Mouse (Mus musculus) MN1 (cell line): ENCODE data around the gene Fhl1.

Experiments used
- DNase-seq: peaks from one replicate; pipeline ENCODE4 v3.0.0-alpha.2; 2016; ENCODE audit warnings: low spot score

Gene Fhl1

GRCm38 (mm10) chrX:56731306-56732201 lies at the start of gene Fhl1:
Gene Fhl1, plus strand, starts transcription at chrX:56731787.
- DNase-seq, result no peak

DNA sequence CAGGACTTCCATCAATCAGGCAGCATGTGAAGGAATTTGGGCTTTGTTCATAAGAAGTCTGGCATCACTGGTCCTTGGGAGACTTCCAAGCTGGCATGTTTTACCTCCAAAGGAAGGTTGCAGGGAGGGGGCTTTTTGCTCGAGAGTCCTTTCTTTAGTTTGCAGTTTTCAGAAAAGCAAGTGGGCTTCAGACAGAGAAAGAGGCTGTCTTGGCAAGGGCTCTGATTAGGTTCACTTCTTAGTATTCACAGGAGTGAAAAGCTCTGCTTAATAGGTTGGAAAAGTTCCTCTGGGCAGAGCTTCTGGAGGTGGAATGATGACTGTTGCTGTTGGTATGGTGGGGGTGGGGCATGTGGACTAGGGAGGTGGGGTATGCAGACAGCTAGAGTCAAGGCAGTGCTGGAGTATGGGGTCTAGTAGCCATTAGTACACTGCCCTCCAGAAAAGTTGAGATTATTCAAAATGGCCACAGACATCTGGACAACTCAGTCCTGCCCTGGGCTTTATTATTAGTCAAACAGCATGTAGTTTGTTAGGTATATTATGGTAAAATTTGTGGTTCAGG lies 49.3 kb upstream of the Fhl1 start:
- no peak for DNase-seq

DNA sequence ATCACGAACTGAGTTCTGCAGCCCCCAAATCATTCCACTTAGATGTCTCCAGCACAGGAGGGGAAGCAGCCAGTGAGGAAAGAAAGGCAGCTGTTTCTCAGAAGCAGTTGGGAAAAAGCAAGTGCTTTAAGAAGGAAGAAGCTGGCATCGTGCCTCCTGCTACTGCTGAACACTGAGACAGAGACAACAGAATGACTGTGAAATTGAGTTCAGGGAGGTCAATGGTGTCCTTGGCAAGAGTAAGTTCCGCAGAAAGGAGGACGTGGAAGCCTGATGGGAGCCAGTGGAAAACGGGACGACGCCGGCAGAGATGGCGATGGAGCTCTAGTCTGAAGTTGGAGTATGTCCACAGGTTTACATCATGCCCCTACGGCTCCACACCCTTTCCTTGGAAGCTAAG lies 48.1 kb upstream of the Fhl1 start:
- DNase-seq, result no peak

DNA sequence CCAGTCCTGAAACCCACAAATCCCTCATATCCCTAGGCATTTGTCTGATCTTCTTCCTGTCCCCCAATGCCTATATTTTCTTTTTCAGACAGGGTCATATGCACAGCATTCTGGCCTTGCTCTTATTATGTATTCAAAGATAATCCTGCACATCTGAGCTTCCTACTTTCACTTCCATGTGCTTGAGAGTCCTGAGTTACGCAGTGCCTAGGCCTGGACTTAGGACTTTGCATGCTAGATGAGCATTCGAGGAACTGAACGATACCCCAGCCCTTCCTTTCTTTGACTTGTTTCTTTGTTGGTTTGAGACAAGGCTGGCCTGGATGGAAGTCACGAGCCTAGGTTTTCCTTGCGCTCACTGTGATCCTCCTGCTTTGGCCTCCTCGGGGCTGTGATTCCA lies 39.0 kb upstream of the Fhl1 start:
- no peak for DNase-seq

DNA sequence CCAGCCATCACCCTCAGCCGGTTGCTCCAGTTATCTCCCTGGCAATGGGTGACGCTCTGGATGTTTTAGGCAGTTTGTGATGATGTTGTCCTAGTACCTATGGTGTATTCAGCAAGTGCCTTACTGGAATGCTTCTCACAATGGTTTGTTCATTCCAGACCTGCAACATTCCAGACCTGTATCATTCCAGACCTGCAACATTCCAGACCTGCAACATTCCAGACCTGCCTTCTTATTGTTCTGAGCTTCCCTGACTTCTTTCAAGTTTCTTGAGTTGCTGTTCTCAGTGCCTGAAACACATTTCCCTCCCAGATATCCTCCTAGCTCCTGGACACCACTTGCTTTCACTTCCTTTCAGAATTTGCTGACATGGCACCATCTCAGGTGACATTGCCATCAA lies 37.0 kb upstream of the Fhl1 start:
- no peak for DNase-seq

DNA sequence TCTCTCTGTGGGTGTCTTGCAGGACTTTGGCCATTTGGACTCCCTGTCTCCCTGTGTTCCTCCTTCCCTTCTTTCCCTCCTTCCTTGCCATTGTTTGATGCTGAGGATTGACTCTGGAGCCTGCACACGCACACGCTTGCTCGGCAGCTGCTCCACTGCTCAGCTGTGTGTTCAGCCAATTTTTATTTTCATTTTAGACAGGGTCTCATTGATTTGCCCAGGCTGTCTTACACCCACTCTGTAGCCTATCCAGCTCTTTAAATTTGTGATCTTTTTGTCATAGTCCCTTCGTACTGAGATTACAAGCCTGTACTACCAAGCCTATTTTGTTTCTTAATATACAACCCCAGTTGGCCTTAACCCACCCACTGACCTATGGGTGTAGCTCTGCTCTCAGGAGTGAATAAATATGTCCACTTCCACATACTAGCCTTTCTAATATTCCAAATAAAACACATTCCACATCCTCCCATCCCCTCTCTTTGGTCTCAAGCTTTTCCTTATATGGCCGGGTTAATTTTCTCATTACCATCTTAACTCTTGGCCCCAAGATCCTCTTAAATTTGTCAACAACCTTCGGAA lies 34.3 kb upstream of the Fhl1 start:
- DNase-seq, result no peak

DNA sequence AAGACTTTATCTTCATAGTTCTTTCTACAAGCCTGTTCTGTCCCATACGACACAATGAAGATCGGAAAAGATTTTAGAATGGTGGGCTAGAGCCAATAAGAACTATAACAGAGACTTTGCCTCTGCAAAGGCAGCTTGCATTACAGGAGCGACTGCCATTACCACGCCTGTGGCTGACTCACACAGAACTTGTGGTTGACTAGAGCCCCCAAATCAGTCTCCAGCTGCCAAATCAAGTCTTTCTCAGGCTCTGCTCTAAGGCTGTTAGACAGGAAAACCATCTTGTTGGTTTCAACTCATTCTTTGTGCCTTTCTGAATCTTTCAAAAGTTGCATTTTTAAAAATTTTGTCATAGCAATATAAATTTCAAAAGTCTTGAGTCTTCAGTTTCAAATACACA lies 33.7 kb upstream of the Fhl1 start:
- DNase-seq, result no peak

DNA sequence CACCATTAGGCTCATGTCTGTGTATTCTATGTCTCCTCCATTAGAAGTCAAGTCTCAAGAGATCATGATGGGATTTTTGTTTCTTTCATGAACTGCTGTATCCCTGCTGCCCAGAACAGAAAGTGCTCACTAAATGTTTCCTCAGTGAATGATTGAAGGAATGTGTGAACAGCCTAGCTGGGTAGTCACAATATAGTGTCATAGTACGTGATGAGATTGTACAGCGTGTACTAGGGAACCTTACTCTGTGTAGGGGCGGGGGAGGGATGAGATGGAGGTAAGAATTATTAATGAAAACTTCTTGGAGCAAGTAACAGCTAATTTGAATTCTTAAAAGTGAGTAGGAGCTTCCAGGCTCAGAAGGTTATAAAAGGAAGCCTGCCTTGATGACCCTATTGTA lies 30.3 kb upstream of the Fhl1 start:
- no peak for DNase-seq

GRCm38 (mm10) chrX:56703965-56704562 lies 27.5 kb upstream of the Fhl1 start:
- DNase-seq, result no peak

GRCm38 (mm10) chrX:56708592-56709370 lies 22.8 kb upstream of the Fhl1 start:
- DNase-seq, result no peak

DNA sequence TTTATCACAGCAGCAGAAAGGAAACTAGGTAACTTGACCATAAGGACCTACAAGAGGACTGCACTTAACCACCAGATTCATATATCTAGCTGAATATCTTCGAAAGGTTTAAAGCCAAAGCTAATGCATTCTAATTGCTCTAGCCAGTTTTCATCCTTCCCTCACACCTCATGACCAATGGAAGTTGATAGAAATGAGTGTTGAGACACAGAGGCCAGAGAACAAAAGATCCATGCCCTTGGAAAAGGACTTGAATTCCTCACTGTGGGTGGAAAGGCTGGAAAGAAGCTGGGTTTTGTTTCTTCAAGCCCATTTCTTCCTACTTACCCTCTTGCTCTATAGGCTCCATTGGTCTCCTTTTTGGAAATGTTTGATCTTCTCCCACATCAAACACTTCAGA lies 21.1 kb upstream of the Fhl1 start:
- no peak for DNase-seq

DNA sequence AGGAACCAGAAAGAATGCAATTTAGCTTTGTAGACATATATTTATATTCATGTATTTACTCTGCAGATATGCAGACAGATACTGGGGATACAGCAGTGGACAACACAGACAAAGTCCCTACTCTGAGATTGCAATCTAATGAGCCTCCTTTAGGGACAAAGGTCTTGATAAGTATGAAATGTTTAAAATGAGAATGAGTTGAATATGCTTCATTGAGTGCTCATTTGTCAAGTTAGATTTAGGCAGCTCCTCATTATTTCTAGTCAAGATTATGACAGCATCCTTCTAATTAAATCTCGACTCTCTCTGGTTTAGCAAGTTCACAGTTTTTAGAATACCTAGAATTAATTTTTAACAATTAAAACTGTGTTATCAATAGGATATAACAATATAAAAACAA lies 18.9 kb upstream of the Fhl1 start:
- DNase-seq, result no peak

DNA sequence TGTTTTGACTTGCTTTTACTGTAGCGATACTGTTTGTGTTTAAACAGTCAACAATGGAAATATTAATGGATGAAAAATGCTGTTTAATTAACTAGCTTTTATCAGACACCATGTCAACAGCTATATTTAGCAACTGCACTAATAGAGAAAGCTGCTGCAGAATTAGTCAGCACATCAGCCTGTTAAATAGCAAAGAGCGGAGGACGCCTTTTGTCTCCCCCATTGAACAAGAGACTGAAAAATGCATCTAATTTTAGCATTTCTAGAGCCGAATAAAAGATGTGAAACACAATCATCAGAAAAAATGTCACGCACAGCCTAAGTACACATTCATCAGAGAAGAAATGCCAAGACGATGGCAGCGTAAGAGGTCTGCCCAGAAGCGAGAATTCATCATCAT lies 9.0 kb upstream of the Fhl1 start:
- no peak for DNase-seq

DNA sequence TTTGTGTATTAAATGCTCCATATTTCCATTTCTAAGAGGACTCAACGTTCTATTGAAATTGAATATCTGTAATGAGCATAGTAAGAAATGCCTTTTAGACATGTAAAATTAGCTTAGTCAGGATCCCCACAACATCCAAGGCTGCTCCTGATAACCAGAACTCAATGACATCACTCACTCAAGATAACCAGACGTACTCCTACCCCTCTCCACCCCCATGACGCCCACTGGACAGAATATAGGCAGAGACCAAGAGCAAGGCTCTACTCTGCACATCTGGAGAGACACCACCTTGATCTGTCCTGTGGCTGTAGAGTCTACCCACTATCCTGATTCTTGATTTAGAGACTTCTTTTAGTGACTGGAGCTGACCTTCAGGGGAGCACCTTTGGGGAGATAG lies 3.1 kb upstream of the Fhl1 start:
- DNase-seq, result no peak

- no peak for DNase-seq
These were observed 720 bp upstream of the Fhl1 start for GRCm38 (mm10) chrX:56730828-56731305.

- DNase-seq, result no peak
These were observed 814 bp downstream of the Fhl1 start for GRCm38 (mm10) chrX:56732401-56732800.

DNA sequence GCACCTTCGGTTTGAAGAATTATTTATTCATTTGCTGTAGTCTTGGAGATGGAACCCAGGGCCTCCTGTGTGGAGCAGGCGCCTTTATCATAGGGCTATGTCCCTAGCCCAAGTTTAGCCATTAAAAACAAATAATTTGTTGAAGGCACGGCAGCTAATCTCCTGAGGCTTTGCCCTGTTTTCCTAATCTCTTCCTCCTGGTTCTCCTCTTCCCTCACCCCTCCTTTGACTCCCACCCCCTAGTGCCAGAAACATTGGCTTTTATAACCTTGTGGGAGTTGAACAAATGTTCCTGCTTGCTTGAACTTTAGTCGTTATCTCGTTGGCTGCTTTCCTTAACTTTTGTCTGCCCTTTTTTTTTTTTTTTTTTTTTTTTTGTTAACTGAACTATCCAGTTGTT lies 2.8 kb downstream of the Fhl1 start:
- no peak for DNase-seq

DNA sequence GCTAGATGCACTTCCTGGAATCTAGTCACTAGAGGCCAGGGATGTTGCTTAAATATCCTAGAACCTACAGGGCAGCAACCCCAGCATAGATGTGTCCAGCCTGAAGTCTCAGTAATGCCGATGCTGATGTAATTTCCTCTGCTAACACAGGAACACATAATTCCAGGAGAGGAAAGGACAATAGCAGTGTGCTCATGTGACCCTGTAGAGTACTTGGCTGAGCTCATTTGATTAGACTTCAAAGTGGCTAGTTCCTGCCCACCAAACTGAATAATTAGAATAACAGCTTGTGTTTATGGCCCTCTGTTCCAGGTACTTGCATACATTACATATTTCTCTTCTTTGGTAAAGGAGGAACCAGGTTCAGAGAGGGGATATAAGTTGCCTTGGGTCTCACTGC lies 4.6 kb downstream of the Fhl1 start:
- DNase-seq, result no peak

GRCm38 (mm10) chrX:56737848-56738554 lies 6.4 kb downstream of the Fhl1 start:
- no peak for DNase-seq

GRCm38 (mm10) chrX:56741428-56741827 lies 9.8 kb downstream of the Fhl1 start:
- no peak for DNase-seq

GRCm38 (mm10) chrX:56751536-56751935 lies 19.9 kb downstream of the Fhl1 start:
- no peak for DNase-seq
